Mouse (Mus musculus): ENCODE data around the gene Pex5. TPM values are rescaled to one million over a fixed set of nuclear protein-coding genes. Genes with fewer than 3 reads are reported as not detected.

Gene Pex5
- polyA plus RNA-seq, 1 experiment from 2014 or later = 24.9 TPM

DNA sequence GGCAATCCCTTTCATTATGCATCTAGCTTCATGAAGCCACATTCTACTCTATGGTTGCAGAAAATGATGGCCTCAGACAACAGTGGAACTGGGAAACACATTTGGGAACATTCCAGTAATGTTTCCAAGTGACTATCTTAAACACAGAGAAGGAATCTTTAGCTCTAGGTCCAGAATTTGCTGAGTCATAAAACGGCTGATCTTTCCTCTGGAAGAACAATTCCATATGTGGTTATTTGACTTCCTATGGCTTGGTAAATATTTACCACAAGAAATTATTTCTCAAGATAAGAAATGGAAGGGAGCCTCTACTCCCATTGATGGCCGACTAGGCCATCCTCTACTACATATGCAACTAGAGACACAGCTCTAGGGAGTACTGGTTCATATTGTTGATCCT, 61.6 kb downstream of the Pex5 start:
- no peaks in the 10 kb centered on the region for H3K36me3 ChIP-seq
- no peaks in the 10 kb centered on the region for H3K9me3 ChIP-seq (replicated peaks)
- H3K4me3 ChIP-seq = no peak overlapping the region
- no peaks in the 10 kb centered on the region for H3K4me1 ChIP-seq (replicated peaks)
- no peak overlapping the region for H3K27ac ChIP-seq
- no peak overlapping the region for H3K4me2 ChIP-seq
- WGBS = 70% methylated on average over 2 of the region's 2 CpGs
- H3K27me3 ChIP-seq = no peaks in the 10 kb centered on the region
- no peak overlapping the region for H3K9ac ChIP-seq
- ATAC-seq (replicated peaks; ENCODE audit: insufficient number of reproducible peaks, insufficient read depth, low FRiP score, low read depth) = no peak

Other genes starting within 250 kb of the Pex5 start
- not detected in 2 replicates for gene Vmn2r27, start 183.2 kb downstream of the Pex5 start, polyA plus RNA-seq (2015; fragmentation: Nextera tagmentation; extraction: Ambion mirVana)
- 0.29 and 0.40 TPM in 2 replicates for gene Cd163, start 110.4 kb downstream of the Pex5 start, polyA plus RNA-seq (2015; fragmentation: Nextera tagmentation; extraction: Ambion mirVana)
- 0.73 and 1.5 TPM in 2 replicates for gene Clstn3, start 49.7 kb upstream of the Pex5 start, polyA plus RNA-seq (2015; fragmentation: Nextera tagmentation; extraction: Ambion mirVana)
- 0.42 and 0.56 TPM in 2 replicates for gene C1rl, start 78.0 kb upstream of the Pex5 start, polyA plus RNA-seq (2015; fragmentation: Nextera tagmentation; extraction: Ambion mirVana)
- gene C1ra, start 97.3 kb upstream of the Pex5 start, polyA plus RNA-seq (2015; fragmentation: Nextera tagmentation; extraction: Ambion mirVana) = 1.5 and 2.0 TPM in 2 replicates
- gene C1s1, start 127.3 kb upstream of the Pex5 start, polyA plus RNA-seq (2015; fragmentation: Nextera tagmentation; extraction: Ambion mirVana) = 2.0 and 3.6 TPM in 2 replicates
- gene C1rb, start 155.2 kb upstream of the Pex5 start, polyA plus RNA-seq (2015; fragmentation: Nextera tagmentation; extraction: Ambion mirVana) = not detected in 2 replicates
- not detected in 2 replicates for gene C1s2, start 221.0 kb upstream of the Pex5 start, polyA plus RNA-seq (2015; fragmentation: Nextera tagmentation; extraction: Ambion mirVana)
- gene Lpcat3, start 248.0 kb upstream of the Pex5 start, polyA plus RNA-seq (2015; fragmentation: Nextera tagmentation; extraction: Ambion mirVana) = 41.0 and 53.6 TPM in 2 replicates

All from heart, embryonic 15.5 days (tissue).